Mouse (Mus musculus): ENCODE data around the gene Elovl2. TPM values are rescaled to one million over a fixed set of nuclear protein-coding genes. Genes with fewer than 3 reads are reported as not detected.
"Not testable (repeated sequence)": the region's sequence is repeated elsewhere in the genome, so short reads cannot be mapped to it uniquely, and the experiment has no call there.

Gene Elovl2
- total RNA-seq, 2 experiments from 2014 or later, result 0.13 to 0.17 TPM

DNA sequence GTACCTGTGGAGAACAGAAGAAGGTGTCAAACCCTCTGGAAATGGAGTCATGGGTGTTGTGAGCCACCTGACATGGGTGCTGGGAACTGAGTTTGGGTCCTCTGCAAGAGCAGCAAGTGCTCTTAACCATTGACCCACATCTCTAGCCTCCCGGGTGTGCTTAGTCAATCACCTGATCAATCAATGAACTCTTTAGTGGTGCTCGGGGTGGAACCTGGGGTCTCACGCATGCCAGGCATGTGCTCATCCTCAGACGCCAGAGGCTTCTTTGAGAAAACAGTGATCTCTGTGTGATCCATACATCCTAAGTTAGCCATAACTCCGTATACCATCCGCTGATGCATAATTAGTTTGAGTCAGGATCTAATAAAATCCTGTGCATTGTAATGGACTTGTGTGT, 15.0 kb upstream of the Elovl2 start:
- DNase-seq, result no peak

DNA sequence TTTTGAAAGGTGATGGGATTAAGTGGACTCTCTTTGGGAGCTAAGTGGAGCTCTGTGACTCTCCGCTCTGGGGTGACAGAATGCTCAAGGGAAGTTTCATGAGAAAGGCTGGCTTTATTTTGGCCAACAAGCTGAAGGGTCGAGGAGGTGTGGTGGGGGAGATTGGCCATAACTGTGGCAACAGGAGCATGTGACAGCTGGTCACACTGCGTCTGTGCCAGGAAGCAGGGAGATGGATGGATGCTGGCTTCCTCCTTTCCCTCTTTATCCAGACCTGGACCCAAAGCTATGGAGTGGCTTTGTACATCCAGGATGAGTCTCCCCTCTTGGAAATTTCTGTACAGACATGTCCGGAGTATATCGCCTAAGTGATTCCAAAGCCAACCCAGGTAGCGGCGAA, 13.0 kb upstream of the Elovl2 start:
- DNase-seq, result no peak

DNA sequence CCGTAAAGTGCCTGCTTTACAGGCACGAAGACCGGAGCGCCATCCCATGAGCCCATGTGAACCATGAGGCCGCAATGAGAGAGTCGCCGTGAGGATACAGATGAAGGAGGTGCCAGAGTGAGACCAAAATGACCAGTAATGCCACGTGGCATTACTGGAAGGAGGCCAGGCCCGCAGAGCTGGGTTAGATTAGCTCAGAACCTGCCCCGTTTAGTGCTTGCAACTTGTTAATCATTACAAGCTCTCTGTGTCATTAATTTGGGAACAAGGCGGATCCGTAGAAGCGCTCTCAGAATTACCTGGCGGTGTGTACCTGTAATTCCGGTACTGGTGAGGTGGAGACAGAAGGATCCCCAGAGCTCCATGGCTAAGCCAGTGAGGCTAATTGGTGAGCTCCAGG, 12.0 kb upstream of the Elovl2 start:
- no peak for DNase-seq

DNA sequence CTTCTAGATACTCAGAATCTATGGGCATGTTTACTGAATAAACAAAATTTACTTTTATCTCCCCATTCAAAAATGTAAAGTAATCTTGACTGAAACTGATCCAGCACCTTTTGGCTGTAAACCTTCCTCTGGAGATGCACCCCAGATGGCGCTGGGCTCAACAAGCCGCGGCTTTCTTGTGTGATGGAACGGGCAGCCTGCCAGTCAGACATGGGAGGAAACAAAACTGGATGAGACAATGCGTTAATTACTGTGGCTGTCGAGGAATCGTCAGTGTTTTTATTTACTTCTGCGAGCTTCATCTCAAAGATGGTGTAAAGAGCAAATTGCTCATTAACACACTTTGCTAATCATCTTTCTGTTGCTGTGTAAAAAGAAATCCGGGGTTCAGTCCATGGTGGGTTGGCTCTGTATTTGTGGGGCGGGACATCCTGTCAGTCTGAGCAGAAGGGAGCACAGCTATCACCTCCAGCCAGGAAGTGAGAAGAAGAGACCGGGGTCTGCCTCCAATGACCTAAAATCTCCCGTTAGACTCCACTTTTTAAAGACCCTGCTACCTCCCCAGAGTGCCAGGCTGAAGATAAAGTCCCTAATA, 11.3 kb upstream of the Elovl2 start:
- DNase-seq, result no peak

DNA sequence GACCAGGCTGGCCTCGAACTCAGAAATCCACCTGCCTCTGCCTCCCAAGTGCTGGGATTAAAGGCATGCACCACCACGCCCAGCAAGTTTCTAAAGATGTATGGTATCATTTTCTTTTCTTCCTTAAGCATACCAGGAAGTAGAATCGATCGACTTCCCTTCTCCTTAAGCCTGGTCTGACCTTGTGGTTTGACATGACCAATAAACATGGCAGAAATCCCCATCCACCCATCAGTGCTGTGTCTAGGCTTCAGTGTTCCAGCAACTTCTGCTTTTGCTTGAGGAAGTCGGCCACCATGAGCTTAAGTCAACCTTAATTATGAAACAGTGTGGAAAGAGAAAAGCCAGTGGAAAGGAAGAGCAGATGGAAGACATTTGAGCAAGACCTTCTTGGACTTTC, 10.1 kb upstream of the Elovl2 start:
- DNase-seq, result no peak

DNA sequence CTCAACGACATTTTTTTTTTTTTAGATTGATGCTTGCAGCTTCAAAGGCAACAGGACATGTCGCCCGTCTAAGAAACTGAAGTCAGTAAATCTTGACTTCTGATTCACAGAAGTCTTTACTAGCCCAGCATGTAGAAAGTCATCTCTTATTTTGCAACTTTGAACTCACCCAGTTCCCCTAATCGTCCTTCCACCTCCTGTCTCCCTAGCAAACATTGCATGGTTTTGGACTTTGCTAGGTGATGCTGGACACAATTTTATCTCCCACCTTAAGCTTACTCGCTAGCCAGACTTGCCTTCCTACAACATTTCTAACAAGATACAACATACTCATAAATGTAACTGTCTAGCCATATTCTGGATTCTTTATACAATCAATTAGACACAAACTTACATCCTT, 7.9 kb upstream of the Elovl2 start:
- no peak for DNase-seq

DNA sequence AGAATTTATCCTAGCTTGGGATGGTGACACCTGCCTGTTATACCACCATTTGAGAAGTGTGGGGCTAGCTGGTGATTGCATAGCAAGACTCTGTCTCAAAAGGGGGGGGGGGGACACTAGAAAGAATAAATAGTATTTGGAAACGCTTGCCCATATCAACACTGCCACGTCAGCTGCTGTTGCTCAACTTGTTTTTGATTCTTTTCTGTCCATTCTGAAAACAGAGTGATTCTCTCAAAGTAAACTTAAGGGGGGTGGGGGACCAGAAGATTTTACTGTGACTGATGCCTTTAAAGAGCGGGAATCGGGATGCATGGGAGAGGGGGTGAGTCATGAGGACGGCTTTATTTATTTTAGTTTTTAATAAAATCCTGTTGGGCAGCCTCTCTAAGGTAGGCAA, 6.3 kb upstream of the Elovl2 start:
- DNase-seq, result no peak

DNA sequence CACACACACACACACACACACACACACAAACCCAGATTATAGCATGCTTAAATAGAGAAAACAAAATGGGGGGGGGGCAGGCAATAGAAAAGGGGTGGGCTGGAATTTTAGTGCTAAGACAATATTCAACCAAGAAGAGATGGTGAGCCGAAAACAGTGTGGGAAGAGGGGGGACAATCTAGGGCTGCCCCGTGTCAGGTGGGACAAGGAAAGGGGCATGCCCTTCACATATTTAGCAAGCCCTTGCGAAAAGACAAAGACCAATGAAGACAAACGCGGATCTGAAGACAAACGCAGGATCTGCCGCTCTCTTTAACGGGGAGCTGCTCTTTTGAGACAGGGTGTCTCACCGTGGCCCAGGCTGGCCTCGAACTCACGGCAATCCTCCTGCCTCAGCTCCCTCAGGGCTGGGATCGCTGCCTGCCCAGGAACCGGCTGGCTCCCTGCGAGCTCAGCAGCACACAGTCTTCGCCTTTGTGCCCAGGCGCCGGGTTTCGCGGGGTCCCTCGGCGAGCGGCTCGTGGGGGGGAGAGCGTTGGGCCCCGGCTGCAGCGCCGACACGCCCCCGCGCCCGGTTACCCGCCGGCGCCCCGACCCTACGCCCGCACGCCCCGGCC, 410 bp downstream of the Elovl2 start:
- DNase-seq, result no peak

DNA sequence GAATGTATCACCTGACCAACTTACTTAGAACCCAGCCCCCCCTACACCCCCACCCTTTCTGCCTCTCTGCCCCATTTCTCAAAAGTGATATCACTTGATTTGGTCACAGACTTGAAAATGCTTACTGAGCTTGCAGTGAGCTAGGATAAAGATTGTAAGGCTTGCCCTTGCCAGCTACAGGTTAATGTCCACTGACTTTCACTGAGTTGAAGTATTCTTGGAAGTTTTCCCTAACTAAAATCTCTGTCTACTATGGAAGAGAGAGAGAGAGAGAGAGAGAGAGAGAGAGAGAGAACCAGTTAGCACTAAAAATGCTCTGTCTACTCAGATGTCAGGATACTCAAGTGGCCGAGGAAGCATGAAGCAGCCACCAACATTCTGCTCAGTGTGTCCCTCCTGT, 1.1 kb downstream of the Elovl2 start:
- DNase-seq, result no peak

DNA sequence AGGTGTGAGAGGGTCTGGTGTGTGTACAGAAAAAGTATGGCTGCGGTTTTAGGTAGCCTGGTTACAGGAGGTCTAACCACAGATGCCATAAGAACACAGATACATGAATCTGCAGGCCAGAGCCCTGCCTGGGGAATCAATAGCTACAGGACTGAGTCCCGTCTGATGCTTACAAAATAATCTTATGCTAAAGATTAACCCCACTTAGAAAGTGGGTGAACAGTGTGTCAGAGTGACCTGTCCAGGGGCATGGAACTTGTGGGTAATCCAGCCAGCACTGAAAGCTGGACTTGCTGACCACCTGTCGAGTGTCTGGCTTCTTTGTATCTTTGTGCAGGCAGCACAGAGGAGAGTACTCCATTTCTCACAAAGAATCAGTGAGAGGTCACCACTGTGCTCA, 4.0 kb downstream of the Elovl2 start:
- no peak for DNase-seq

DNA sequence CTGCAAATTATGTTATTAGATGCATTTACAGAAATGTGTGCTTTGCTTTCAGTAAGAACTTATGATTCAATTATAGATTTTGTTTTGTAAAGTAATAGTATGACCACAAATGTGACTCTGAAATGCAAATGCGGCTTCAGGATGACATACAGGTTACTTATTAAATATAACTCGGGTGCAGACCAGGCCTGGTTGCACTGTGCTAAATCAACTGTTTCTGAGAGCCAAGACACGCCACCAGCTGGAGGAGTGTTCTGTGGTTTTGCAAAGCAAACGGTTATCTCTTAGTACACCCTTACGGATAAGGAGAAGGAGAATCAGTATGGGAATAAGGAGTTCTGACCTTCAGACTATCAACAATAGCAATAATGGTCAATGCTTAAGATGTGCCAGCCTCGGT, 4.5 kb downstream of the Elovl2 start:
- no peak for DNase-seq

DNA sequence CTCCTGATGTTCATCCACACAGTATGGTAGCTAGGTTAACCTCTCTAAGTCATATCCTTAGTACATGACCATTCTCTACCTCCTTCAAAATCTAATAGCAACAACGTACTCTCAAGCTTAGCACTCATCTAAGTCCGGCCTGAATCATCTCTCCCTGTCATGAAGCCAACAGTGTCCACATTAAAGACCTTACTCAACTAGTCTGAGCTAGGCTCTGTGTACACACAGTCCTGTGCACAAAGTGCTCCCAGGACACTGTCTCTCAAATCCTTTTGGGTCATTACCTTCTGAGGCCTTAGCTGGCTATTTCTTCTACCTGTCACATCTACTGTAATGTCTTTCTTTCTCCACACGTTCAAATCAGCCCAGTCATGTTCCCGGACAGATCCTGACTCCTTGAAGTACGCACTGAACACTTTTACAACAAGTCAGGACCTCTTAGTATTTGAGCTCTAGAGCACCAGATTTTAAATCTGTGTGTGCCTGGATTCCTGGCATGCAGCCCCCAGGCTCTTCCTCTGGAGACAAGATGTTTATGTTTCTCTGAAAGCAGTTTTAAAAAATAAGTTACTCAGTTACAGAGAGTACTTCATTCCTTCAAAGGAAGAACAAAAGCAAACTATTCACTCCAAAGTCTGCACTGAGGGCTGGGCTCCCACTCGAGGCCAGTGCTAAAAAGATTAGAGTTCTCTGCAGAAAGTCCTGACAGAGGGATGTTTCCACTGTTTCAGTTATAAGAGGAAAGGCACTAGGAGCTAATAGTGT, 7.5 kb downstream of the Elovl2 start:
- DNase-seq, result peak in 1 of 2 experiments; percentile 6

DNA sequence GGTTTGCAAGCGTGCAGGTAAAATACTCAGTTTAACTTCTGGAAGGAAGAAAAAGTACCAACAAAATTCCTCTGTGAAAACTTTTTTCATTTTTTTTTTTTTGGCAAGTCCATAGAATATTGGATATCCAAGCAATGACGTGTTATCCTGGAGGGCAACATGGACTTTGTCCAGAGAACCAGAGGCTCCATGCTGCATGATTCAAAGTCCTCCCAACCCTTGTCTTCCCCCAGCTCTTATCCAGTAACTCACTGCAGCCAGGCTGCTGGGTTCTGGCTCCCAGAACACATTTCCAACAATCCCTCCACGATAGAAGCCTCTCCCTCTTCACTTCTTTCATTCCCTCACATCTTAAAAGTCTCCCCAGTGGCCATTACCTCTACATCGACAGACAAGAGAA, 8.9 kb downstream of the Elovl2 start:
- no peak for DNase-seq

DNA sequence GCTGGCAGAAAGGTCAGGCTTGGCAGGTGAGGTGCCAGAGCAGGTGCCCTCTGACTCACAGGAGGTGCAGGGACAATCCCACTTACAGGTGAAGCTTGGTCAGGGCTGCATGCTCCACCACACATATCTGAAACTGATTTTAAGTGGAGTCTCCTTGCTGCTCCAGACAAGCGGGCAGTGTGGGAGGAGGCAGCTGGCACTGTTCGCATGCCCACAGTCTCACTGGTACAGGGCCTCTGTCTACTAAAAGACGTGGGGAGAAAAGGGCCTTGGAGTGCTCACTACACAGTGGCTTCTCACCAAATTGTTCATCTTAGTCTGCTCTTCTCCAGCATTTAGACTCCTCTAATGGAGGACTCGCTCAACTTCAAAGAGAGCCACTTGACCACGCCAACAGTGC, 14.0 kb downstream of the Elovl2 start:
- no peak for DNase-seq

DNA sequence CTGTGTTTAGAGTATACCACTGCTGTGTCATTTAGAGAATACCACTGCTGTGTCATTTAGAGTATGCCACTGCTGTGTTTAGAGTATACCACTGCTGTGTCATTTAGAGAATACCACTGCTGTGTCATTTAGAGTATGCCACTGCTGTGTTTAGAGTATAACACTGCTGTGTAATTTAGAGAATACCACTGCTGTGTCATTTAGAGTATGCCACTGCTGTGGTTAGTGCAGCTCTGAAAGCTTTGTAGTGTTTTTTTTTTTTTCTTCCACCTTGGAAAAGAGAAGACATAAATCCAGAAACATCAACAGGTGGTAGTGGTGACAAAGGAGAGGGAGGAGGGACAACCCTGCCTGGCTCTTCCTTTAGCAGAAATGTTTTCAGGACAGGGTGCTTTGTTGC, 14.6 kb downstream of the Elovl2 start:
- DNase-seq, result not testable (repeated sequence)

DNA sequence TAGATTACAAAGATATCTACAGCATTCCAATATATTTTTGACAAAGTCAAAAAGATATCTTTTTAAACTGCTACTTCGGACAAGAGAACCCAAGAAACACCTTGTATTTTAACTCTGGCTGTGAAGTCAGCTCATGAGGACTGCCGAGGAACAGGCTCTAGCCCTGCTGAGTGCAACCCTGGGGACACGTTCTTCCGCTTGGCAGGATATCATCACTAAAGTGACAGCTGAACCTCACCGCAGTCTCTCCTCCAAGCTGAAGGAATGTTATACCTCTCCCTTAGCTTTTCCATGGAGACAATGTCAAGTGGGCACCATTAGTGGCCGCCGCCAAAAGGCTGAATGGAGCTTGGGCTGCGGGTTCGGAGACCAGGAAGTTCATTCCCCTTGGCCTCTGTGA, 16.5 kb downstream of the Elovl2 start:
- DNase-seq, result no peak

DNA sequence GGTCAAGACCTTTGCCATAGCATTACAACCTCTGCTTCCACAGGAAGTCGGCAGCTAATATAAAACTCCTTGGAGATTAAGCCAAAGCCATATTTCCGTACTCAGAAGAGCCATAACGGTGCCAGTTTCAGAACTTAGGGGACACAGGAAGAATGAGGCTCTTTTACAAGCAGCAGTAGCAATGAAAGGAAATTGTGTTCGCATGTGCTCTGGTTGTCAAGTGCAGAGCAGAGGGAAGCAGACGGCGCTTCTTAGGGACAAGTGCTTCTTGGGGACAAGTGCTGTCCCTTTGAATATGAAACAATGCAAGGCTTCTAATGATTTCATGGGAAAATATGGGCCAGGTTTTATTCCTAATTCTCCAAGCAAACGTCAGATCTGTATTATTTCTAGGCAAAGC, 16.9 kb downstream of the Elovl2 start:
- no peak for DNase-seq

DNA sequence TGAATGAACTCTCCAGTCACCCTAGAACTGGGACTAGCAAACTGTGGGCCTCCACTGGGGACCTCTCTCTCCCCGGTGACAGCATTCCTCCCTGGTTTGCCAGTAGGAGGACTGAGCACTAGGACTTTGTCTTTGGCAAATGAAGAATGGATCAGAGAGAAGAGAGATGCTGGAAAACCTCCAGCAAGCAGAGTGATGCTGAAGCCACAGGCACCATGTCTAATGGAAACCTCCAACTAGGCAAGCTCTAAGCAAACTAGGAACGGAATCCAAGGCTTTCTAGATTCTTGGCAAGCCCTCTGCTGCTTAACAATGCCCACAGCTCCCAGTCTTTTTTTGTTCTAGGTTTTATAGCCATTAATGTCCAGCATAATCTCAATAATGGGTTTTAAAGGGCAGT, 19.3 kb downstream of the Elovl2 start:
- DNase-seq, result no peak

DNA sequence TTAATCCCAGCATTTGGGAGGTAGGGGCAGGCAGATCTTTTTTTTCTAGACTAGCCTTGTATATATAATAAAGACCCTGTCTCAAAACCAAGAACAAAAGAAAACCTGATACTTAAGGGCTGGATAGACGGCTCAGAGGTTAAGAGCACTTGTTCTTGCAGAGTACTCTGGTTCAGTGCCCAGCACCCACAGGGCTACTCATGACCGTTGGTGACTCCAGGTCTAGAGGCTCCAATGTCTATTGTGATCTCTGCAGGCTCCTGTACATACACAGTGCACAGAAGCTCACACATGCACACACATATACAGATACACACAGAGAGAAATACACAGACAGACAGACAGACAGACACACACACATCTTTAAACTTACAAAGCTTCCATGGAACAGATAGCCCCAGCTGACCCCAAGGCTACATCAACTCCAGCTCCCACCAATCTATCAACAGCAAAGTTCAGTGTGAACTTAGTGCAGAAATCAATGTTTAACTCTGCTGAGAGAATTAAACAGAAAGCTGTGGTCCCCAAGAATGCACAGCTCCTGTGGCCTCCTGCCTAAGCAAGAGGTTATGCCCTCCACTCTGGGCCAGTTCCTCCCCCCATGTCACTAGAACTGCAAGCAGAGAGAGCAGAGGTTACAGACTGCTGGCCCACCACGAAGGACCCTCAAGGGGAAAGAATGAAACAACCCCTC, 24.4 kb downstream of the Elovl2 start:
- no peak for DNase-seq

DNA sequence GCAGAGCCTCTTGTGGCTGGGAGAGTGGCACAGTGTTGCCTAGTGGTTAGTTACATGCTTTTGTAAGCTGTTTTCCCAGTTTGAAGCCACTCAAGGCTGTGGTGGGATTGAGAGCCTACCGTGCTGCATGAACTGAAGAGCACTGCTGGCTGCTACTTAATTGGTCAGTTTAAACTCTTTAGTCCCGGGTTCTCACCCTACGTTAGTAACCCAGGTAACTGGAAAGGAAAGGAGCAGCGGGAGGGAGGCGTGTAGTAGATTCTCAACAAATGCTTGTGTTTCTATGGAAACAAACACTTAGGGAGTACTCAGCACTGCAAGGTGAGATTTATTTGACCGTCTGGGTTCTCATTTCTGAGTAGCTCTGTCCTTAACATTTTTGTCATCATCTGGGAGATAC, 32.3 kb downstream of the Elovl2 start:
- DNase-seq, result no peak

DNA sequence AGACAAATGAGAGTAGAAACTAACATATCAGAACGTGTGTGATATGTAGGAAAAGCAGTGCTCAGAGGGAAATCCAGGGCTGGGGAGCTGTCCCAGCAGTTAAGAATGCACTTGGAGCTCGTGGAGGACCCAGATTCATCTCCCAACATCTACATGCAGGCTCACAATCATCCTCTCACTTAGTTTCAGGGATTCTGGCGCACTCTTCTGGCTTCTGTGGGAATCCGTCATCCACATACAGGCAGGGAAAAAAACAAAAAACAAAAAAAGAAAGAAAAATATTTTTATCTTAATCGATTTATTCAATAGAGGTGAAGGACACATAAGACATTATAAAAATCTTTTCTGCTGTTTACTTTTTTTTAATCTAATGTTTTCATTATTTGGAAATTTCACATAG, 61.8 kb downstream of the Elovl2 start:
- no peak for DNase-seq

DNA sequence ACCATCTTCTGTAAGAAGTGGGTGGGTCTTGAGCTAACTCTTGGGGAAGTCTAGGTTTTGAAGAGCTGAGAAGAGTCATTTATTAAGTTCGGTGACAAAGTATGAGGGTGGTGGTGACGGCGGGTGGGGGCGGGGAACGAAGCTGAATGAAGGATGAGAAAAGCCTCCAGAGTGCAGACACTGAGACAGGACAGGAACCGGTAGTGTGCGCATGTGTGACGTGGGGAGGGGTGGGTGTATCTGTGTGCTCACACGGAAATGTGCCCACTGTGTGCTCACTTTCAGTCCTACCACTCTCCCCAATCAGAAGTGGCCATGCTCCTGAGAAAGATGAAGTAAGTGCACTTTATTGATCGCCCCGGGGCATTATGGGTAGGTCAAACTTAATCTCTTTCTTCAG, 67.1 kb downstream of the Elovl2 start:
- DNase-seq, result no peak

DNA sequence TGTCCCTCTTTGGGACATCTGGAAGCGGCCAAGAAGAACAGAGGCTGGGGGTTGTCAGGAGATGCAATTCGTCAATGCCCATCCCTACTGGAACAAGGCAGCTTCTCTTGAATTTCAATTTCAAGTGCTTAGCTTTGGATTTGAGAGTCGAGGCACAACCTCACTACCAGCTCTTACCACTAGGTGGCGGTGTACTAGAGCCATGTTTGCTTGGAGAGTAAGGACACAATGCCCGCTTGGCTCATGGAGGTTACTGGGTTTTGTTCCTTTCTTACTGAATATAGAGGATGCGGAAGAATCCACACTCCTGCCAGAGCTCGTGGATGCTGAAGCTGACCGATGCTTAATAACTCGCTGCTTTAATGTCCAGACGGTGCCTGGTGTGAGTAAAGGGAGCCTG, 73.9 kb downstream of the Elovl2 start:
- DNase-seq, result peak; percentile 15 to 84
